Mouse (Mus musculus) bone marrow, adult 2 months (tissue): Measurements from ENCODE around the gene 4930572O03Rik. TPM values are rescaled to one million over a fixed set of nuclear protein-coding genes. Genes with fewer than 3 reads are reported as not detected.
"Not testable (repeated sequence)": the region's sequence is repeated elsewhere in the genome, so short reads cannot be mapped to it uniquely, and the experiment has no call there.

ENCODE experiments used
- H3K27ac ChIP-seq: fragments of 200-500 bp; 2 replicates; pipeline ENCODE4 v1.5.1; 2012; ENCODE audit warnings: low read depth, mild to moderate bottlenecking, control low read depth, inconsistent platforms, low read length; ENCODE audit not compliant: control insufficient read depth, poor library complexity, insufficient read depth
- H3K4me1 ChIP-seq: fragments of 200-500 bp; 2 replicates; pipeline ENCODE4 v1.6.1; 2011; ENCODE audit warnings: low read length; ENCODE audit not compliant: control insufficient read depth, insufficient read depth
- H3K4me3 ChIP-seq: fragments of 200-500 bp; replicated peaks from 2 replicates; pipeline ENCODE3; 2011; ENCODE audit warnings: mild to moderate bottlenecking, low read depth, low read length, control low read depth; ENCODE audit not compliant: control insufficient read depth
- WGBS: fragments of 180-500 bp; shearing (Covaris S2); methylation state at CpG from one replicate; pipeline ENCODE4 v1.1.7; 2018; 5-methylcytosine and 5-hydroxymethylcytosine counted together
- polyA plus RNA-seq: library from polyadenylated mRNA; stranded (reverse); fragments of >200 nt; gene quantifications from 2 replicates; pipeline ENCODE4 v1.2.4, GENCODE M21; 2011; ENCODE audit warnings: low replicate concordance; ENCODE audit not compliant: missing spikeins, insufficient read depth, insufficient read length

4930572O03Rik gene
- polyA plus RNA-seq, 1 experiment: not detected

DNA sequence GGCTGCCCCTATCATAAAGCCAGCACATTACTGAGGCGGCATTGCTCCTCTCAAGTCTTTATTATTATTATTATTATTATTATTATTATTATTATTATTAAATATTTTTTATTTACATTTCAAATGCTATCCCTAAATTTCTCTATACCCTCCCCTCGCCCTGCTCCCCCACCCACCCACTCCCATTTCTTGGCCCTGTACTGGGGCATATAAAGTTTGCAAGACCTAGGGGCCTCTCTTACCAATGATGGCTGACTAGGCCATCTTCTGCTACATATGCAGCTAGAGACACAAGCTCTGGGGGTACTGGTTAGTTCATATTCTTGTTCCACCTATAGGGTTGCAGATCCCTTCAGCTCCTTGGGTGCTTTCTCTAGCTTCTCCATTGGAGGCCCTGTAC is 17.1 kb upstream of the 4930572O03Rik start:
- H3K4me1 ChIP-seq, H3K27ac ChIP-seq, H3K4me3 ChIP-seq: not testable (repeated sequence)
- WGBS: 71% methylated on average over 2 of the region's 2 CpGs

DNA sequence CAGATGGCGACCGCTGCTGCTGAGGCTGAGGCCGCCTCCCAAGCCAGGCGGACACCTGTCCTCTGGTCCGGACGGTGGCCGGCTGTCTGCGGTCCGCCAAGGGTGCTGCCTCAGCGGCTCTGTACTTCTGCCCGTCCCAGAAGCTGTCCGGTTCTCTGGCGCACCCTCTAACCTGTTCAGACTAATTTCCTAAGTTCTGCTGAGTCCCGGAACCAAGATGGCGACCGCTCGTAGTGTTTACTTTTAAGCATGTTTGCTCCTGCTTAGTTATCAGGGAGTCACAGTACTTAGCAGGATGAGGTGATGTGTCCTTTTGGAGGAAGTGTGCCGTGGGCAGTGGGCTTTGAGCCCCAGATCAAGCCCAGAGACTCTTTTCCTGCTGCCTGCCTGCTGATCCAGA is 13.9 kb upstream of the 4930572O03Rik start:
- H3K4me3 ChIP-seq, H3K27ac ChIP-seq, H3K4me1 ChIP-seq: not testable (repeated sequence)
- 80% methylated on average over 11 of the region's 18 CpGs for WGBS

DNA sequence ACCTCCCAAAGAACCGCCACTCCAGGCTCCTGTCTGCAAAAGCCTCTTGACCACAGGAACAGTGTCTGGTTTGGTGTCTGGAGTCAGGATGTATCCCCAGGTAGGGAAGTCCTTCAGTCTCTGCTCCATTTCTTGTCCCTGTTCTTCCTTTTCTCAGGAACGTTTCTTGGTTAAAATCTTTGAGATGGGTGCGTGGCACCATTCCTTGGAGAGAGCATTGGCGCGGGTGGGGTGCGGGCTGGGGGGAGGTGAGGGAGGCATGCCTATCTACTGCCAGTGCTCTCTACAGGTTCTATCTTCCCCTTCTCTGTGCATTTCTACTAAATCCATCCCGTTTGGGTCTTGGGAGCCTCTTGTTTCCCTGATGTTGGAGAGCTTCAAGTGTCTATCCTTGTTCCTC is 7.0 kb upstream of the 4930572O03Rik start:
- not testable (repeated sequence) for H3K4me1 ChIP-seq, H3K27ac ChIP-seq, H3K4me3 ChIP-seq
- 66% methylated on average over 7 of the region's 7 CpGs for WGBS

DNA sequence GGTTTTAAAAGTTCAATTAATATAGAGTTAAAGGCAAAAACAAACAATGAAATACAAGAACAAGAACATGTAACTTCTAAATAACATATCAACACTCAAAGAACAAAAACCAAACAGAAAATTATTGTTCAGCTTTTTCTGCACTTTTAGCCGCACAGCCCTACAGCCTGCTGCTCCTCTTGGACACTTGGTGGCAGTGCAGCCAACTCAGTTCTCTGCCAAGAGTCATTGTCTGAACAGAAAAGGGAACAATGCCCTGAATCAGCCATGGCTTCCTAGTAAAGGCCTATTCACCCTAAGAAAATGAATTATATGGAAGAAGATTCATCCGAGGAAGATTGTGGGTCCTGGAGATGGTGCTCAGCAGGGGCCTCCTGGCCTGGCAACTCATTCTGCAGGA is 4.5 kb downstream of the 4930572O03Rik start:
- WGBS: 53% methylated on average over 2 of the region's 2 CpGs
- H3K4me3 ChIP-seq, H3K4me1 ChIP-seq, H3K27ac ChIP-seq: not testable (repeated sequence)

DNA sequence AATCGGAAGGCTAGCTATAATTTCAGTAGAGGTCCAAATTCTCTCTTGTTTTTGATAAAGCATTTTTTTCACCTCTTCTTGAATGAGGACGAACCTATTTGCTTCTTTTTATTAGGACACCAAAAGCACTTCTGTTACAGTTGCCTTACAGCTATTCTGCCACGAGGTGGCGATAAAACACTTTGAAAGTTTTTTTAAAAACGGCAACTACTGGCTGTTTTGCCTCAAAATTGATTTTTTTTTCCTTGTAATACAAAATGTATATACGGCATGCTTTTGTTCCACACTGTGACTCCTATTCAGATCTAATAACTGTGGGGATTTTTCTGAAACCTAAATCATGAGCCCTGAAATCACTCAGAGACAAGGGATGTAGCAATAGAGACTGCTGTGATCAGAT is 11.2 kb downstream of the 4930572O03Rik start:
- not testable (repeated sequence) for H3K4me1 ChIP-seq, H3K27ac ChIP-seq, H3K4me3 ChIP-seq
- WGBS: 22% methylated on average over 6 of the region's 6 CpGs

DNA sequence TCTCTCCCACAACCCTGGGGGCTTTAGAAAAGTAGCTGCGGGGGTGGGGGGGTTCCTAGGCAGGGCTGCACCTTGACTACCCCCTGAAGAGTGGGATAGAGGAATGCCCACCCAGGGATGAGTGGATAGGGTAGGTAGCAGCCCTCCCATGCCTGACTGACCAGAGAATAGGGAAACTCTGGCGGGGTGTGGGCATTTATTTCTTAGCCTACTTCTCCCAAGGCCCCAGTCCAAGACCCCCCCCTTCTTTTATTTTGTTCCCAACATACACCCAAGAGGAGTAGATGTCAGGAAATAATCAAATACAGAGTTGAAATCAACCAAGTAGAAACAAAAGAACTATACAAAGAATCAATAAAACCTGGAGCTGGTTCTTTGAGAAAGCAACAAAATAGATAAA is 19.2 kb downstream of the 4930572O03Rik start:
- H3K27ac ChIP-seq, H3K4me1 ChIP-seq, H3K4me3 ChIP-seq: not testable (repeated sequence)
- 65% methylated on average over 2 of the region's 2 CpGs for WGBS

DNA sequence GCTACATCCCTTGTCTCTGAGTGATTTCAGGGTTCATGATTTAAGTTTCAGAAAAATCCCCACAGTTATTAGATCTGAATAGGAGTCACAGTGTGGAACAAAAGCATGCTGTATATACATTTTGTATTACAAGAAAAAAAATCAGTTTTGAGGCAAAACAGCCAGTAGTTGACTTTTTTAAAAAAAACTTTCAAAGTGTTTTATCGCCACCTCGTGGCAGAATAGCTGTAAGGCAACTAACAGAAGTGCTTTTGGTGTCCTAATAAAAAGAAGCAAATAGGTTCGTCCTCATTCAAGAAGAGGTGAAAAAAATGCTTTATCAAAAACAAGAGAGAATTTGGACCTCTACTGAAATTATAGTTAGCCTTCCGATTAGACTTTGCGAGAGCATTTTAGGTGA is 26.8 kb downstream of the 4930572O03Rik start:
- WGBS: 25% methylated on average over 5 of the region's 5 CpGs
- H3K27ac ChIP-seq: not testable (repeated sequence)

DNA sequence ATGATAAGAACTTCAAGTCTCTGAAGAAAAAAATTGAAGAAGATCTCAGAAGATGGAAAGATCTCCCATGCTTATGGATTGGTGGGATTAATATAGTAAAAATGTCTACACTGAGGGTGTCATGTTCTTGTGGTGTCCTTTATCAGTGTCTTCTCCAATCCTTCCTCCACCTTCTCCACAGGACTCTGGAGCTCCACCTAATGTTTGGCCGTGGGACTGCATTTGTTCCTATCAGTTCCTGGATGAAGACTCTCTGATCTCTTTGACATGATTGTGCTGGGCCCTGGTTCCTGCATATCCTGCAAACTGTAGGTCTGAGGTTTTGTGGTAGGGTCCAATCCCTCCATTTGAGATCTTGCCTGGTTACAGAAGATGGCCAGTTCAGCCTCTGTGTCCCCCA is 28.7 kb downstream of the 4930572O03Rik start:
- H3K27ac ChIP-seq, H3K4me1 ChIP-seq, H3K4me3 ChIP-seq: not testable (repeated sequence)
- 21% methylated on average over 1 of the region's 1 CpGs for WGBS

More for the DNA sequence above, 26.8 kb downstream of the 4930572O03Rik start:
- not testable (repeated sequence) for H3K4me1 ChIP-seq, H3K4me3 ChIP-seq

DNA sequence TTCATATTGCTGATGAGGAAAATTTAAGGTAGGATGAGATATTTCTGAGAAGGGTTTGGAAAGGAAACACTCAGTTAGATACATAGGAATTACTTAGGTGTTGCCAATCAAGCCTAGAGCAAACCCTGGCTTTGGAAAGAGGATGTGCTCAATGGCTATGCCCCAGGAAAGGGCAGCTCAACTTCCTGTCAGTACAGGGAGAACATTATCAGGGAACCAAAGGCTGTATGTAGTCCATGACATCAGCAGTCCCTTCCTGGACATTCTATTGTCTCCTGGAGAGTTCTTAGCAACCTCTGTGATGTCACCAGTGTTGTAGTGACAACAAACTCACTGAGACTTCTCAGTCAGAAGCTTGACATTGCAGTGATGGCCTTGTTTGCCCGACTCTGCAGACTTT is 38.1 kb downstream of the 4930572O03Rik start, which contains the start of gene Speer4d:
Speer4d (plus strand) TSS at position 301 of the 400 bp plus-strand sequence.
- WGBS: 43% methylated on average over 1 of the region's 1 CpGs
- H3K4me3 ChIP-seq, H3K4me1 ChIP-seq, H3K27ac ChIP-seq: not testable (repeated sequence)

DNA sequence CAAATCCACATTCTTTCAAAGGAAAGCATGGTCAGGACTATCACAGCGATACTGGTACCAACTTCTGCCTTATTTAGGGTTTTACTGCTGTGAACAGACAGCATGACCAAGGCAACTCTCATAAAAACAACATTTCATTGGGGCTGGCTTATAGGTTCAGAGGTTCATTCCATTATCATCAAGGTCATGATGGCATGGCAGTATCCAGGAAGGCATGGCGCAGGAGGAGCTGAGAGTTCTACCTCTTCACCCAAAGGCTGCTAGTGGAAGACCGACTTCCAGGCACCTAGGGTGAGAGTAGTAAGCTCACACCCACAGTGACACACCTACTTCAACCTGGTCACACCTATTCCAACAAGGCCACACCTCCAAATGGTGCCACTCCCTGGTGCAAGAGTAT is 40.7 kb downstream of the 4930572O03Rik start:
- H3K4me3 ChIP-seq: not testable (repeated sequence)
- 65% methylated on average over 3 of the region's 3 CpGs for WGBS

DNA sequence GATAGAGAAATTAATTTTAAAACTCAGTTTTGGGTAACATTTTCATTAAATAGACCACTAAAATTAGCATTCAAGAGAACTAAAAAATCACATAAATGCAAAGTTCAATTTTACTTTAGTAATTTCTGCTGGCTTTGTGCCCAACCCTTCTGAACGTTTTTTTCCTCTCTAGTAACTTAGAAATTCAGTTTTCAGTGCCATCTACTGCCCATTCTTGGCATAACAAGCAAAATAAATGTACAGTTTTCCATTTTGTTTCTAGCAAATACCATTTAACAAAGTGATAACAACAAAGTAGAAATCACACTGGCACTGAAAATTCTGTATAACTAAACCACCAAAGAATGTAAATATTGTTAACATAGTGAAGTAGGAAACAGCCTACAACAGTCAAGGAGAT is 46.2 kb downstream of the 4930572O03Rik start:
- not testable (repeated sequence) for H3K27ac ChIP-seq, H3K4me1 ChIP-seq, H3K4me3 ChIP-seq
- WGBS: 2% methylated on average over 1 of the region's 1 CpGs

More for the DNA sequence above, 40.7 kb downstream of the 4930572O03Rik start:
- not testable (repeated sequence) for H3K4me1 ChIP-seq, H3K27ac ChIP-seq

DNA sequence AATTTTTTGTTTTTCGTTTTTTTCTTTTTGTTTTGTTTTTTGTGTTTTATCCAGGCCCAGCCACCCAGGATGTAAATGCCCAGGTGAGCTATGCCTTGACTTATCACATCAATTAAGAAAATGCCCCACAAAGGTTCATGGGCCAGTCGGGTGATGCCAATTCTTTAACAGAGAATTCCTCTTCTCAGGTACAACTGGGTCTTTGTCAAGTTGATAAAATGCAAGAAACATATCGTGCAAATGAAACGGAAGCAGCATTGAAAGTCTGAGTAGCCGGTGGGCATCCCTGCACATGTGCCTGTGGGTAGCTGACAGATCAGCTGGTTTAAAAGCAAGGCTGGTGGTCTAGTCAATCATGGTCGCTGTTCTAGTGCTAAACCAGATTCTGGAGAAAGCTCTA is 50.2 kb downstream of the 4930572O03Rik start:
- not testable (repeated sequence) for H3K4me3 ChIP-seq, H3K27ac ChIP-seq, H3K4me1 ChIP-seq
- WGBS: 58% methylated on average over 6 of the region's 6 CpGs

DNA sequence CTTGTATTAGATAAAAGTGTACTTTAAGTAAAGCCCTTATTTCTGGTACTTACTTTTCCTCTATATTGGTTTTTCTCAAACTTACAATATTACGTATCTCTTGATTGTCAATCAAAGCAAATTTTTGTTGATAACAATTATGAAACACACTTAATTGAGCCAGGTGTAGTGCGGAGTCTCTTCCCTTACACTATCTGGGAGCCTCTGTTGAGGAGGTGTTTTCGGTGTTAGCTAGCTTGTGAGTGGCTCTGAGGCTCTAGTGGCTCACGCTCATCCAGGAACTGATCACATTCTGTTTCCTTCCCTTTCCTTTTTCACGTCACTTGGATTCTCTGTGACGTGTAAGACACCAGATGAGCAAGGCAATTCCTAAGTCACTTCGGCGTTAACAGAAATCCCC is 53.3 kb downstream of the 4930572O03Rik start:
- H3K4me3 ChIP-seq, H3K27ac ChIP-seq, H3K4me1 ChIP-seq: not testable (repeated sequence)
- 69% methylated on average over 8 of the region's 8 CpGs for WGBS

DNA sequence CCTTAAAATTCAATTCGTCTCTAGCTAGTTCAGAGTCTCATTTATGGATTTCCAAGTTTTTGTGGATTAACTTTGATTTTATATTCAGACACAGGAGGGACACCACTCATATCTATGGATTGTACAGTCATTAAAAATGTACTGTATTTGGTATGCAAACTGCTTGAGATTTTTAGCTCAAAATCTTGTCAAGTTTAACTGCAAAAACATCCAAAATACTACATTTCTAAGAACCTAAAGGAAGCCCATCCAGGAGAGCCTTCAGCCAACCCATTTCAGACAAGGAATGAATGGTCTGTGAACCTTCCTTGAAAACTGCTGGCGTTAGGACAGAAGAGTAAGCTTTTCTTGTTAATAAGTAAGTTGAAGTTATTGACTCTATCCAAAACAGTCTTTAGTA is 53.9 kb downstream of the 4930572O03Rik start:
- H3K27ac ChIP-seq, H3K4me1 ChIP-seq, H3K4me3 ChIP-seq: not testable (repeated sequence)
- WGBS: 58% methylated on average over 2 of the region's 2 CpGs
